Mouse (Mus musculus) midbrain, embryonic 16.5 days (tissue): ENCODE measurements around the gene Xrcc2. TPM values are rescaled to one million over a fixed set of nuclear protein-coding genes. Genes with fewer than 3 reads are reported as not detected.
"Not testable (repeated sequence)": the region's sequence is repeated elsewhere in the genome, so short reads cannot be mapped to it uniquely, and the experiment has no call there.

Source experiments
- ATAC-seq: fragments of 200-750 bp; cut with Nextera tagmentation; 2 replicates; pipeline ENCODE4 v1.8.0; 2017; ENCODE audit warnings: moderate TSS enrichment
- H3K27ac ChIP-seq: fragments of 300-500 bp; sonication (generic); 2 replicates; pipeline ENCODE4 v1.5.1; 2014; ENCODE audit warnings: mild to moderate bottlenecking, low read length, mixed read lengths
- H3K27me3 ChIP-seq: fragments of 300-500 bp; sonication (generic); 2 replicates; pipeline ENCODE4 v1.6.1; 2014; ENCODE audit warnings: low read depth, low read length, mixed read lengths; ENCODE audit not compliant: control insufficient read depth, insufficient read depth
- H3K36me3 ChIP-seq: fragments of 300-500 bp; sonication (generic); 2 replicates; pipeline ENCODE4 v1.6.1; 2014; ENCODE audit warnings: mild to moderate bottlenecking, low read length, moderate library complexity, mixed read lengths; ENCODE audit not compliant: control insufficient read depth, insufficient read depth
- H3K4me1 ChIP-seq: fragments of 300-500 bp; sonication (generic); 2 replicates; pipeline ENCODE4 v1.6.1; 2014; ENCODE audit warnings: mild to moderate bottlenecking, low read length, mixed read lengths; ENCODE audit not compliant: control insufficient read depth, insufficient read depth
- H3K4me2 ChIP-seq: fragments of 300-500 bp; sonication (generic); 2 replicates; pipeline ENCODE4 v1.6.1; 2014; ENCODE audit warnings: mild to moderate bottlenecking, low read length, mixed read lengths
- H3K4me3 ChIP-seq: fragments of 300-500 bp; sonication (generic); 2 replicates; pipeline ENCODE4 v1.5.1; 2014; ENCODE audit warnings: low read depth, mild to moderate bottlenecking, low read length, moderate library complexity, mixed read lengths
- H3K9ac ChIP-seq: fragments of 300-500 bp; sonication (generic); 2 replicates; pipeline ENCODE4 v1.6.1; 2014; ENCODE audit warnings: low read depth, low read length, mixed read lengths
- H3K9me3 ChIP-seq: fragments of 300-500 bp; sonication (generic); replicated peaks from 2 replicates; pipeline ENCODE4 v1.6.1; 2014; ENCODE audit warnings: mild to moderate bottlenecking, low read length, mixed read lengths; ENCODE audit not compliant: control insufficient read depth, poor library complexity, severe bottlenecking
- WGBS: fragments of 180-500 bp; shearing (Covaris S2); extraction: QIAGEN DNeasy Blood & Tissue Kit; methylation state at CpG from one replicate; pipeline ENCODE4 v1.1.7; 2014; 5-methylcytosine and 5-hydroxymethylcytosine counted together
- polyA plus RNA-seq: library from polyadenylated mRNA; unstranded; fragments of >200 nt; fragmentation: Nextera tagmentation; extraction: Ambion mirVana; gene quantifications from 2 replicates; pipeline ENCODE4 v1.2.1, GENCODE M21; 2015

Xrcc2 gene
- polyA plus RNA-seq: 4.4 and 4.5 TPM in 2 replicates

GRCm38 (mm10) chr5:25705567-25706349 is at the start of gene Xrcc2:
Gene Xrcc2 (minus strand): TSS chr5:25705825.
- Histone ChIP-seq H3K4me1 (peaks cover 13% of the 10 kb centered on the region), H3K27ac (peak within 1 kb of the TSS; percentile 60; the same call in 1 of the 2 replicates), H3K27me3 (no peaks in the 10 kb centered on the region), H3K36me3 (no peaks in the 10 kb centered on the region), H3K9ac (peak within 1 kb of the TSS; percentile 67), H3K9me3 (no peaks in the 10 kb centered on the region), H3K4me2 (peak within 1 kb of the TSS; percentile 85), H3K4me3 (peak within 1 kb of the TSS; percentile 78)
- 7% methylated on average over 51 of the region's 51 CpGs for WGBS
- ATAC-seq: peak; percentile 97

- Histone ChIP-seq H3K4me3 (no peak overlapping the region), H3K27me3 (no peaks in the 10 kb centered on the region)
- peak; percentile 80 for ATAC-seq
Observed at GRCm38 (mm10) chr5:25754236-25754766, 48.7 kb upstream of the Xrcc2 start.

GRCm38 (mm10) chr5:25753556-25754235 is 48.1 kb upstream of the Xrcc2 start:
- peak; percentile 64; the same call in 1 of the 2 replicates for ATAC-seq
- no peak overlapping the region for H3K4me2 ChIP-seq
- WGBS: 31% methylated on average over 8 of the region's 8 CpGs

More at GRCm38 (mm10) chr5:25754236-25754766, 48.7 kb upstream of the Xrcc2 start:
- no peaks in the 10 kb centered on the region for H3K36me3 ChIP-seq
- peak overlapping the region; percentile 60 for H3K27ac ChIP-seq
- H3K4me1 ChIP-seq: peaks cover 20% of the 10 kb centered on the region
- 0% methylated on average over 2 of the region's 2 CpGs for WGBS
- no peak overlapping the region for H3K4me2 ChIP-seq
- no peaks in the 10 kb centered on the region for H3K9me3 ChIP-seq
- H3K9ac ChIP-seq: no peak overlapping the region

GRCm38 (mm10) chr5:25752862-25753261 is 47.2 kb upstream of the Xrcc2 start:
- WGBS: 75% methylated on average over 5 of the region's 5 CpGs
- no peaks in the 10 kb centered on the region for H3K27me3 ChIP-seq
- H3K9ac ChIP-seq: no peak overlapping the region
- no peak overlapping the region for H3K4me3 ChIP-seq
- no peak for ATAC-seq
- no peaks in the 10 kb centered on the region for H3K36me3 ChIP-seq
- H3K27ac ChIP-seq: no peak overlapping the region
- no peaks in the 10 kb centered on the region for H3K9me3 ChIP-seq
- H3K4me2 ChIP-seq: no peak overlapping the region
- peaks cover 18% of the 10 kb centered on the region for H3K4me1 ChIP-seq

More at GRCm38 (mm10) chr5:25753556-25754235, 48.1 kb upstream of the Xrcc2 start:
- no peaks in the 10 kb centered on the region for H3K36me3 ChIP-seq
- H3K27me3 ChIP-seq: no peaks in the 10 kb centered on the region
- peaks cover 18% of the 10 kb centered on the region for H3K4me1 ChIP-seq
- H3K9me3 ChIP-seq: no peaks in the 10 kb centered on the region
- H3K27ac ChIP-seq: peak overlapping the region; percentile 60
- H3K4me3 ChIP-seq: no peak overlapping the region
- no peak overlapping the region for H3K9ac ChIP-seq

GRCm38 (mm10) chr5:25751552-25751951 is 45.9 kb upstream of the Xrcc2 start:
- H3K27me3 ChIP-seq: no peaks in the 10 kb centered on the region
- no peak overlapping the region for H3K27ac ChIP-seq
- H3K4me1 ChIP-seq: peaks cover 18% of the 10 kb centered on the region
- H3K9me3 ChIP-seq: no peaks in the 10 kb centered on the region
- H3K4me2 ChIP-seq: no peak overlapping the region
- ATAC-seq: no peak
- no peaks in the 10 kb centered on the region for H3K36me3 ChIP-seq
- no peak overlapping the region for H3K9ac ChIP-seq
- no peak overlapping the region for H3K4me3 ChIP-seq

GRCm38 (mm10) chr5:25748613-25749012 is 43.0 kb upstream of the Xrcc2 start:
- Histone ChIP-seq H3K4me1 (peaks cover 1% of the 10 kb centered on the region), H3K4me3 (no peak overlapping the region), H3K9me3 (no peaks in the 10 kb centered on the region), H3K36me3 (no peaks in the 10 kb centered on the region), H3K9ac (no peak overlapping the region), H3K27ac (no peak overlapping the region), H3K27me3 (no peaks in the 10 kb centered on the region), H3K4me2 (no peak overlapping the region)
- ATAC-seq: no peak
- 76% methylated on average over 3 of the region's 3 CpGs for WGBS

- Histone ChIP-seq H3K27ac (no peak overlapping the region), H3K4me3 (no peak overlapping the region), H3K36me3 (no peaks in the 10 kb centered on the region), H3K4me2 (no peak overlapping the region), H3K27me3 (no peaks in the 10 kb centered on the region), H3K9ac (no peak overlapping the region), H3K4me1 (no peaks in the 10 kb centered on the region), H3K9me3 (no peaks in the 10 kb centered on the region)
- no peak for ATAC-seq
Observed at GRCm38 (mm10) chr5:25747904-25748303, 42.3 kb upstream of the Xrcc2 start.

- not testable (repeated sequence) for H3K36me3 ChIP-seq, H3K4me1 ChIP-seq, H3K9me3 ChIP-seq, H3K9ac ChIP-seq, H3K4me3 ChIP-seq, ATAC-seq, H3K27ac ChIP-seq, H3K27me3 ChIP-seq, H3K4me2 ChIP-seq
- 91% methylated on average over 1 of the region's 1 CpGs for WGBS
Observed at GRCm38 (mm10) chr5:25738902-25739301, 33.3 kb upstream of the Xrcc2 start.

GRCm38 (mm10) chr5:25738448-25738847 is 32.8 kb upstream of the Xrcc2 start:
- no peaks in the 10 kb centered on the region for H3K36me3 ChIP-seq
- 51% methylated on average over 3 of the region's 3 CpGs for WGBS
- no peaks in the 10 kb centered on the region for H3K27me3 ChIP-seq
- no peak overlapping the region for H3K4me3 ChIP-seq
- no peaks in the 10 kb centered on the region for H3K9me3 ChIP-seq
- H3K4me1 ChIP-seq: no peaks in the 10 kb centered on the region
- H3K4me2 ChIP-seq: no peak overlapping the region
- H3K27ac ChIP-seq: no peak overlapping the region
- ATAC-seq: no peak
- no peak overlapping the region for H3K9ac ChIP-seq
